Mouse (Mus musculus) ES-Bruce4 (cell line): ENCODE measurements around the gene Fbn1. TPM values are rescaled to one million over a fixed set of nuclear protein-coding genes. Genes with fewer than 3 reads are reported as not detected.

Experiments used
- H3K27ac ChIP-seq: 2 replicates; pipeline ENCODE4 v1.5.1; 2012; ENCODE audit warnings: low read length, inconsistent platforms; ENCODE audit not compliant: insufficient read depth
- H3K27me3 ChIP-seq: 2 replicates; pipeline ENCODE4 v1.6.1; 2012; ENCODE audit warnings: mild to moderate bottlenecking, low read length, inconsistent platforms; ENCODE audit not compliant: control insufficient read depth, poor library complexity, insufficient read depth, severe bottlenecking
- H3K36me3 ChIP-seq: 2 replicates; pipeline ENCODE4 v1.6.1; 2012; ENCODE audit warnings: inconsistent platforms, mild to moderate bottlenecking, low read length, moderate library complexity; ENCODE audit not compliant: control insufficient read depth, poor library complexity, insufficient read depth, severe bottlenecking
- H3K4me1 ChIP-seq: one replicate; pipeline ENCODE4 v1.8.1; 2011; ENCODE audit warnings: low read length; ENCODE audit not compliant: control insufficient read depth, insufficient read depth
- H3K4me3 ChIP-seq: 2 replicates; pipeline ENCODE4 v1.5.1; 2011; ENCODE audit warnings: low read depth, mild to moderate bottlenecking, low read length
- H3K9ac ChIP-seq: 2 replicates; pipeline ENCODE4 v1.6.1; 2012; ENCODE audit warnings: low read depth, mild to moderate bottlenecking, inconsistent platforms; ENCODE audit not compliant: poor library complexity, severe bottlenecking
- H3K9me3 ChIP-seq: replicated peaks from 2 replicates; pipeline ENCODE4 v1.6.1; 2012; ENCODE audit warnings: mild to moderate bottlenecking, low read length, inconsistent platforms; ENCODE audit not compliant: control insufficient read depth, poor library complexity, insufficient read depth, severe bottlenecking
- CTCF ChIP-seq: IDR thresholded peaks from one replicate; pipeline ENCODE4 v1.8.1; 2011; ENCODE audit warnings: low read depth, low read length
- EP300 ChIP-seq: IDR thresholded peaks from 2 replicates; pipeline ENCODE4 v1.6.1; 2011; ENCODE audit warnings: low read depth, low read length; ENCODE audit not compliant: insufficient read depth
- POLR2A ChIP-seq: IDR thresholded peaks from one replicate; pipeline ENCODE4 v1.8.1; 2011; ENCODE audit warnings: low read length; ENCODE audit not compliant: insufficient read depth
- polyA plus RNA-seq: library from polyadenylated mRNA; stranded (reverse); fragments of >200 nt; gene quantifications from 2 replicates; pipeline ENCODE4 v1.2.4, GENCODE M21; 2011; ENCODE audit warnings: low read depth; ENCODE audit not compliant: missing spikeins, insufficient read depth, insufficient read length

Fbn1 gene
- polyA plus RNA-seq, 1 experiment = 2.4 TPM

- H3K4me1 ChIP-seq = no peaks in the 10 kb centered on the region
- no peaks in the 10 kb centered on the region for H3K9me3 ChIP-seq
- no peak overlapping the region for H3K9ac ChIP-seq
- H3K4me3 ChIP-seq = no peak overlapping the region
- no peak overlapping the region for H3K27ac ChIP-seq
- H3K27me3 ChIP-seq = no peaks in the 10 kb centered on the region
- no peaks in the 10 kb centered on the region for H3K36me3 ChIP-seq
- TF ChIP-seq EP300 (no peak), CTCF (no peak), POLR2A (no peak)
These were observed 118.0 kb downstream of the Fbn1 start for GRCm38 (mm10) chr2:125389796-125390195.

GRCm38 (mm10) chr2:125386221-125386965 lies 121.4 kb downstream of the Fbn1 start:
- H3K4me1 ChIP-seq = no peaks in the 10 kb centered on the region
- H3K27me3 ChIP-seq = no peaks in the 10 kb centered on the region
- no peak overlapping the region for H3K27ac ChIP-seq
- no peaks in the 10 kb centered on the region for H3K36me3 ChIP-seq
- H3K9ac ChIP-seq = no peak overlapping the region
- no peaks in the 10 kb centered on the region for H3K9me3 ChIP-seq
- TF ChIP-seq CTCF = no peak
- TF ChIP-seq EP300 = no peak
- TF ChIP-seq POLR2A = no peak
- H3K4me3 ChIP-seq = no peak overlapping the region

GRCm38 (mm10) chr2:125384941-125385340 lies 122.9 kb downstream of the Fbn1 start:
- Histone ChIP-seq H3K27ac (no peak overlapping the region), H3K4me1 (no peaks in the 10 kb centered on the region), H3K9me3 (no peaks in the 10 kb centered on the region), H3K27me3 (no peaks in the 10 kb centered on the region), H3K9ac (no peak overlapping the region), H3K4me3 (no peak overlapping the region), H3K36me3 (no peaks in the 10 kb centered on the region)
- TF ChIP-seq CTCF (no peak), EP300 (no peak), POLR2A (no peak)

GRCm38 (mm10) chr2:125384415-125384814 lies 123.4 kb downstream of the Fbn1 start:
- TF ChIP-seq CTCF = no peak
- no peaks in the 10 kb centered on the region for H3K4me1 ChIP-seq

GRCm38 (mm10) chr2:125383273-125383641 lies 124.5 kb downstream of the Fbn1 start:
- Histone ChIP-seq H3K9me3 (no peaks in the 10 kb centered on the region), H3K27me3 (no peaks in the 10 kb centered on the region), H3K4me3 (no peak overlapping the region), H3K9ac (no peak overlapping the region), H3K4me1 (no peaks in the 10 kb centered on the region), H3K36me3 (no peaks in the 10 kb centered on the region), H3K27ac (no peak overlapping the region)
- TF ChIP-seq CTCF = no peak

More at GRCm38 (mm10) chr2:125384415-125384814, 123.4 kb downstream of the Fbn1 start:
- Histone ChIP-seq H3K9me3 (no peaks in the 10 kb centered on the region), H3K27ac (no peak overlapping the region), H3K36me3 (no peaks in the 10 kb centered on the region), H3K4me3 (no peak overlapping the region), H3K9ac (no peak overlapping the region), H3K27me3 (no peaks in the 10 kb centered on the region)

- no peaks in the 10 kb centered on the region for H3K9me3 ChIP-seq
- H3K4me1 ChIP-seq = no peaks in the 10 kb centered on the region
- H3K27me3 ChIP-seq = no peaks in the 10 kb centered on the region
- TF ChIP-seq POLR2A (no peak), EP300 (no peak), CTCF (no peak)
- no peak overlapping the region for H3K27ac ChIP-seq
- no peak overlapping the region for H3K9ac ChIP-seq
- no peaks in the 10 kb centered on the region for H3K36me3 ChIP-seq
- no peak overlapping the region for H3K4me3 ChIP-seq
These were observed 125.0 kb downstream of the Fbn1 start for GRCm38 (mm10) chr2:125382613-125383272.
